Mouse (Mus musculus) cerebellum, adult (tissue): ENCODE measurements around the gene Stap2.

Experiments used
- ATAC-seq: cut with Nextera tagmentation; 2 replicates; pipeline ENCODE4 v1.9.2; 2017; ENCODE audit warnings: mild to moderate bottlenecking, moderate library complexity, mixed read lengths; ENCODE audit not compliant: insufficient number of reproducible peaks, low FRiP score, low TSS enrichment

The Stap2 gene

GRCm38 (mm10) chr17:56008356-56009087 is 3.1 kb upstream of the Stap2 start:
- peak; percentile 87 for ATAC-seq

GRCm38 (mm10) chr17:56007444-56008355 is 2.3 kb upstream of the Stap2 start:
- no peak for ATAC-seq

- ATAC-seq: no peak
Observed at GRCm38 (mm10) chr17:56006956-56007355, 1.6 kb upstream of the Stap2 start.

GRCm38 (mm10) chr17:56003000-56003399 is 2.4 kb downstream of the Stap2 start:
- ATAC-seq: no peak

GRCm38 (mm10) chr17:55999794-56000499 is 5.4 kb downstream of the Stap2 start:
- ATAC-seq: no peak

GRCm38 (mm10) chr17:55996007-55996406 is 9.4 kb downstream of the Stap2 start:
- peak; percentile 42; the same call in 1 of the 2 replicates for ATAC-seq

- no peak for ATAC-seq
Observed at GRCm38 (mm10) chr17:55990278-55990898, 15.0 kb downstream of the Stap2 start.

GRCm38 (mm10) chr17:55986030-55986961 is 19.1 kb downstream of the Stap2 start, which contains the start of gene Fsd1:
Gene Fsd1 (plus strand): TSS chr17:55986509.
- peak; percentile 83 for ATAC-seq

- no peak for ATAC-seq
Observed at GRCm38 (mm10) chr17:55977301-55977700, 28.1 kb downstream of the Stap2 start.

- ATAC-seq: peak; percentile 54; the same call in 1 of the 2 replicates
Observed at GRCm38 (mm10) chr17:55976255-55976862, 29.0 kb downstream of the Stap2 start.

- no peak for ATAC-seq
Observed at GRCm38 (mm10) chr17:55971453-55971852, 33.9 kb downstream of the Stap2 start.

GRCm38 (mm10) chr17:55969966-55970891 is 35.2 kb downstream of the Stap2 start, which contains the start of gene Shd:
Gene Shd (plus strand): TSS chr17:55970467.
- ATAC-seq: 0 out of 2 replicates have a peak, but pooled peaks have one; percentile 36

- no peak for ATAC-seq
Observed at GRCm38 (mm10) chr17:55969560-55969959, 35.8 kb downstream of the Stap2 start.

- ATAC-seq: no peak
Observed at GRCm38 (mm10) chr17:55968210-55968609, 37.2 kb downstream of the Stap2 start.

GRCm38 (mm10) chr17:55967186-55967585 is 38.2 kb downstream of the Stap2 start:
- no peak for ATAC-seq

GRCm38 (mm10) chr17:55964996-55965395 is 40.4 kb downstream of the Stap2 start:
- no peak for ATAC-seq

GRCm38 (mm10) chr17:55964496-55964895 is 40.9 kb downstream of the Stap2 start:
- no peak for ATAC-seq
